Mouse (Mus musculus): Measurements from ENCODE around the gene Slamf1.

The Slamf1 gene

DNA sequence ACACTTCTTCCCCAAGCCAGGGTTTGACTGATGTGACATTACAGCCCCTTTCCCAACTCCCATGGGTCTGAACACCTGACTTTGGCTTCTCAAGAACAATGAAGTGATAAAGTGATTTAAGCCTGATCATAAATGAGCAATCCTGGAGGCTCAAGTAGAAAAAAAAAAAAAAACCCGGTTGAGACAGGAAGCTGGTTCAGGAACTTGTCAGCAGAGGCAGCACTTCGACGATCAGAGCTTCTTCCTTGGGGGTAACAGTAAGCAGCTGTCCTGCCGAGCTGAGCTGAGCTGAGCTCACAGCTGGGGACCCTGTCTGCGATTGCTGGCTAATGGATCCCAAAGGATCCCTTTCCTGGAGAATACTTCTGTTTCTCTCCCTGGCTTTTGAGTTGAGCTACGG lies at the start of gene Slamf1:
TSS of gene Slamf1 (plus strand) at position 230 of the 400 bp plus-strand sequence.
- no peak for DNase-seq (ENCODE audit: low read depth, low spot score)

DNA sequence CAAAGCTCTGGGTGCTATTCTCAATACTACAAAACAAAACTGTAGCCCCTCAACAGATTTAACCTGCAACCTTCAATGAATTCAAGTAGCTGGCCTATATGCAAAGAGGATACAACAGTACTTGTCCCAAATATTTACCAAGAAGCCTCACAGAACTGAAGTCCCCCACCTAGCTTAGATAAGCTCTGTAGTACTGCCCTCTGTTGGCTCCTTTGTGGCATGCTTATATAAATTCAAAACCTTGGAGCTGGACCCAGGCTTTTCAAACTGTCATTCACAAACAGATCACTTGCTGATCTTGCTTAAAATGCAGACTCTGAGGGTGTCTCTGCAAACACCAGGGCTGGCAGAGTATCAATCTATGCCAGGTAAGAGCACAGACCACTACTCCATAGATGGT lies 35.7 kb upstream of the Slamf1 start:
- DNase-seq (ENCODE audit: low read depth, low spot score) = no peak

DNA sequence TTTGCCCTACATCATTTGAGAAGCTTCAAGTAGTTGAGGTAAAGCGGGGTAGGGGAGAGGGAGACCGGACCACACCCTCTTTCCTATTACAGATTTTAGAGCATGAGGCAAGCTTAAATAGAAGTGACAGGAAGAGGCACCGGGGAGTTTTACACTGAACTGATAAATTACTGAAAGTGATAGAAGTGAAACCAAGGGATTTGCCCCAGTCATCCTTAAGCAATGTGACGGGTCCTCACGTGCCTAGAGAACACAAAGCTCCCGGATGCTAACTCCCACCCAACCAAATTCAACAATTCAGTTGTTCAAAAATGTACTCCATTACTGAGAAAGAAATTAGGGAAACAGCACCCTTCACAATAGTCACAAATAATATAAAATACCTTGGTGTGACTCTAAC lies 32.0 kb upstream of the Slamf1 start:
- DNase-seq (ENCODE audit: low read depth, low spot score) = no peak

DNA sequence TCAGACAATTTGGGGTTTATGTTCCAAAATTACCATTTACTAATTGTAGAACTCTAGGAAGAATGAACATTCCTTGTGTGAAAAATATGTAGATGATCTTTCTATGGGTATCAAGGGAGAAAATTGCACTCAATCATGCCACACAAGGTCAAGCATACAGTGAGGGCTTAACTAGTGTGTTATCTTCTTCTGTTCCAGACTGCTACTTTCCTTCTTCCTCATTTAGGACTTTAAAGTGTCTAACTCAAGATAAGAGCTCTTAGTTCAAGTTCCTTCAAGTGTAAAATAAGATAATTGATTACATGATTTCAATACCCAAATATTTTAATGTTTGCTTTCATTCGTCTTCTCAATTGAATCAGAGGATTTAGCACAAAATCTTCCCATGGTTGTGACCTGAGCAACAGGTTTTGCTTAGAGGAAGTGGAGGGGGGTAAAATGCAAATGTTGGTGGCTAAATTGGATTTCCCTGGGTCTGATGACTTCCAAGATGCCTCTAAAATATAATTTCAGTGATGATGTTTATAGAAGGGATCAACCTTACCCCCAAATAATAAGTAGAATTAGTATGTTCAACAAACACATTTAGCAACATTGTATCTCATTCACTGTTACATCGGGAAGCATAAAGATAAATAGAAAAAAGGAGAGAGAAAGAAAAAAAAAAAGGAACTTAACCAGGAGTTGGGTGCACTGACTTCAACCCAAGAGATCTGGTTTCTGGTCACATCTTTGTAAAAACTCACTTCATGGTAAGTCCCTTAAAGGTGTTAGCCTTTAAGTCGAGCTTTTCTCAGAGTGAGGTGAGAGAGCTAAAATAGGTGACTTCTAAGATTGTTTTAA lies 18.6 kb upstream of the Slamf1 start:
- no peak for DNase-seq (ENCODE audit: low read depth, low spot score)

DNA sequence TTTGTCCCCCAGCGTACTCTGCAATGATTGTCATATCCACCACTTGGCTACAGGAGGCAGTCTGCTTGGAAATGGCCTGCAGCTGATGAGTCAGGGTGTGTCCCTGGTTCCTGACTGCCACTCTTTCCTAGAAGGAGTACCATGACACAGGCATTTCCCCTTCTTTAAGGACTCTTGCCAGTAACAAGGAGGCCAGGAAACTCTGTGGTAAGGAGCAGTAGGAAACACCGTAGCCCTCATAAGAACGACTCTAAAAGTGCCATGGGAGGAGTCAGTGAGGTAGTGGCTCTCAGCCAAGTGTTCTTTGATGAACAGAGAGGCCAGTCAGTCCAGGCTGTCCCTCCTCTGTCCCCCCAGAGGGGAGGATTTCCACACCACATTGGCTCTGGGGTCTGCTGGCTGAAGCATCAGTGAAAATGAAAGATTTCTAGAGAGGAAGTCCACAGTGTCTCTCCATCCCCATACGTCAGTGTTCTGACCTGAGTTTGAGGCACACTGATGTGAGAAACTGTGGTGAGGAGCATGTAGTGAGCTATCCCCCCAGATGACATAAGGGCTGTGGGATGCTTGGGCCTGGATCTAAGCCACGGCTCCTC lies 5.0 kb upstream of the Slamf1 start:
- no peak for DNase-seq (ENCODE audit: low read depth, low spot score)

DNA sequence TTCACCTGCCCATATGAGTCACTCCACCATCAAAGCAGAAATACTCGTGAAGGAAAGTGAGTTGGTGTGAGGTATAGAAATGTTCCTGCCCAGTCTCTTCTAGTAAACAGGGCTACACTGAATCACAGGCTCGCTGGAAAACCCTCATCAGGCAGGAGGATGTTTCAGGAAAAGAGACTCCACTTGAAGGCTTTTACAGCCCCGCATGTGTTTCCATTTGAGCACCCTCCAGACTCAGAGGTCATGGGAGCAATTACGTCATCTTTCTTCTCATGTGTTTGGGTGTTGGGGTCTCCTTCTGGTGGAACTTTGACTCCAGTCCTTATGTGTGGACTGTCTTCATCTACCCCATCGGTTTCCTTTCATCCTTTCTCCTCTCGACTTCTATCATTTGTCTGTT lies 4.1 kb downstream of the Slamf1 start:
- DNase-seq (ENCODE audit: low read depth, low spot score) = no peak

DNA sequence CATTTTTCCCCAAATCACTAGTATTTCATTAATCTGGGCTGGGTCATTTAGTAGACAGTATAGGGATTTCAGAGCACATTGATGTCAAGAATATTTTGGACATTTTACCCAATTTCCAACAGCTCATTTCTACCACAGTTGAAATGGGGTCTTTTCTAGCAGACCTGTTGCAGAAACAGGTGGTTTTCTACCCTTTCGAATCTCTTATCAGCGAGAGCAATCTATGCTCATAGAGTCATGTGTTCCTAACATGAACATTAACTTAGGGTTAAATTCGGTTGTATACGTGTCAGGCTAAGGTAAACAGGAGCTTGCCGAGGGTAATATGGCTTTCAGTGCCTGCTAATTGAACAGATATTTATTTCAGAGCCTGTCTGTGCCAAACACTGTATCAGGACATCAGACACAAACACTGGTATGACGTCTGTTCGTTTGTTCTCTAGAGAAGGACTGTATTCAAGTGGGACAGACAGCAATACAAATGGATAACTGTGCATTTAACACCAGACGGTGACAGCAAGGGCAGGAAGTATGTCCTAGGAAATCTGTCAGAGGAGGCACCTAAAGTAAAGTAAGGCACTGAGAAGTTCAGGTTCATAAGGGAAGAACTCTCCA lies 5.3 kb downstream of the Slamf1 start:
- no peak for DNase-seq (ENCODE audit: low read depth, low spot score)

DNA sequence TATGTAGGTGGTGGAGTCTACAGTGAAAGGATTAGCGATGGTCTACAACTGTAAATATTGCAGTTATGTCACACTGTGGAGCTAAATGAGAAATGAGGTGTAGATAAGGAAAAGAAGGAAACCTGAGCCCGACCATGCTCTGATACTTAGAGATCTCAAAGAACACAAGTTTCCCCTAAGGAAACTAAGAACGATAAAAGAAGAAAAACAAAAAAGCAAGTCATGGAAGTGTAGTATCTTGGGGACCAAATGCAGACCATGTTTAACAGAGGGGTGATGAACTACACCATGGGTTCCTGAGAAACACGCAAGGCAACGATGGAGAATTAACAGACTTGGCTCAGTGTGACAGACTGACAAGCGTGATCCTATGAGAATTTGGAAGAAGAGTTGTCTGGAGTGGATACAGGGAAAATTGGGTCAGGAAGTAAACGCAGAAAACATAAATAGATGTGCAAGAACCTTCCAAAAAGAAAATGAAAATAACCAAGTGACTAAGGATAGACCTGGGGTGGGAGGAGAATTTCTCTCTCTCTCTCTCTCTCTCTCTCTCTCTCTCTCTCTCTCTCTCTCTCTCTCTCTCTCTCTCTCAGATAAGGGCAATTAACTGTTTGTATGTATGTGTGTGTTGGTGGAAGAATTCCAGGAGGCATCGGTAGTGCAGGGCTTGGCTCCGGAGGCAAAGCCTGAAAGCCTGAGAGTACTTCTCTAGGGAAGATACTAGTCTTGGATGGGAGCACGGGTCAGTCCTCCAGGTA lies 6.5 kb downstream of the Slamf1 start:
- no peak for DNase-seq (ENCODE audit: low read depth, low spot score)

DNA sequence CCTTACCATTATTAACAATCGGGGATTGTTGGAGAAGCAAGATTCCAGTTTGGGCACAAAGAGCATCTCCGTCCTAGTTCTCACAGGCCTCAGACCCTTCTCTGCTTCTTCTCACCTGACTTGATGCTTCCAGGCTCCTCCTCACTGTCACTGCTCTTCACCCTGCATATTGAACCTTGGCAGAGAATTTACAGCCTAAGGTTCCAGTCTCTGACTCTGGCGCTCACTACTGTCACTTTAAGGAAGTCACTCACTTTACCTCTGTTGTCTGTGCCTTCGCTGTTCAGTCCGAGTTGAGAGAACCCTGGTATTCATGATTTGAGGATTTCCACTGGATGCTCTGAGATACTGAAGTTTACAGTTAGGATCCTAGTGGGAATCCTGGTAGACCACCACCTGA lies 7.3 kb downstream of the Slamf1 start:
- DNase-seq (ENCODE audit: low read depth, low spot score) = no peak

DNA sequence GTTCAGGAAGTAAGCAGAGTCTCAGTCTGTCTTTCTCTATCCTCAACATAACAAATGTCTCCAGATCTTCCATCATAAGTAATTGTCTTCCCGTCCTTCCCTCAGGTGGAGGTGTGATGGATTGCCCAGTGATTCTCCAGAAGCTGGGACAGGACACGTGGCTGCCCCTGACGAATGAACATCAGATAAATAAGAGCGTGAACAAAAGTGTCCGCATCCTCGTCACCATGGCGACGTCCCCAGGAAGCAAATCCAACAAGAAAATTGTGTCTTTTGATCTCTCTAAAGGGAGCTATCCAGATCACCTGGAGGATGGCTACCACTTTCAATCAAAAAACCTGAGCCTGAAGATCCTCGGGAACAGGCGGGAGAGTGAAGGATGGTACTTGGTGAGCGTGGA lies 7.8 kb downstream of the Slamf1 start:
- no peak for DNase-seq (ENCODE audit: low read depth, low spot score)

DNA sequence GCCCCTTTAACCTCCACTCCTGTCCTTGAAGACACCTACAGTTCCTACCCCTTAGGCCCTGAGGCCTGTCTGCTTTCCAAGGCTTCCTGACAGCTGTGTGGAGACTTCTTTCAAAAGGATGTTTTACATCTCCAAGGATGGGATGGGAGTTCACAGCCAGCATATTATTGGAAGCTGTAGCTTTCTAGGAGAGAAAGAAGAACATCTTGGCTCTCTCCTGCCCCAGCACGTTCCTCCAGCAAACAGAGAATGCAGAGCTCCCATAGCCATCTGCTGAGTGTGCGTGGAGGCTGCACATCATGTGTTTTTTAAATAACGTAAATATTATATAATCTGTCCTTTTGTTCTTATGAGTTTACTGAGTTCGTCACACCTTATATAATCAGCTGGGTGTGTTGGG lies 8.9 kb downstream of the Slamf1 start:
- no peak for DNase-seq (ENCODE audit: low read depth, low spot score)

DNA sequence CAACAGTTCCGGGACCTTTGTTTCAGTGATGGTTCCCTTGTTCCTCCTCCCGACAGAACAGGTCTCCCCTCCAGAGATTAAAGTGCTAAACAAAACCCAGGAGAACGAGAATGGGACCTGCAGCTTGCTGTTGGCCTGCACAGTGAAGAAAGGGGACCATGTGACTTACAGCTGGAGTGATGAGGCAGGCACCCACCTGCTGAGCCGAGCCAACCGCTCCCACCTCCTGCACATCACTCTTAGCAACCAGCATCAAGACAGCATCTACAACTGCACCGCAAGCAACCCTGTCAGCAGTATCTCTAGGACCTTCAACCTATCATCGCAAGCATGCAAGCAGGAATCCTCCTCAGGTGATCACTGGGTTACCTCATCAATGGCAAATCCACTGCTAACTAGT lies 10.1 kb downstream of the Slamf1 start:
- no peak for DNase-seq (ENCODE audit: low read depth, low spot score)

DNA sequence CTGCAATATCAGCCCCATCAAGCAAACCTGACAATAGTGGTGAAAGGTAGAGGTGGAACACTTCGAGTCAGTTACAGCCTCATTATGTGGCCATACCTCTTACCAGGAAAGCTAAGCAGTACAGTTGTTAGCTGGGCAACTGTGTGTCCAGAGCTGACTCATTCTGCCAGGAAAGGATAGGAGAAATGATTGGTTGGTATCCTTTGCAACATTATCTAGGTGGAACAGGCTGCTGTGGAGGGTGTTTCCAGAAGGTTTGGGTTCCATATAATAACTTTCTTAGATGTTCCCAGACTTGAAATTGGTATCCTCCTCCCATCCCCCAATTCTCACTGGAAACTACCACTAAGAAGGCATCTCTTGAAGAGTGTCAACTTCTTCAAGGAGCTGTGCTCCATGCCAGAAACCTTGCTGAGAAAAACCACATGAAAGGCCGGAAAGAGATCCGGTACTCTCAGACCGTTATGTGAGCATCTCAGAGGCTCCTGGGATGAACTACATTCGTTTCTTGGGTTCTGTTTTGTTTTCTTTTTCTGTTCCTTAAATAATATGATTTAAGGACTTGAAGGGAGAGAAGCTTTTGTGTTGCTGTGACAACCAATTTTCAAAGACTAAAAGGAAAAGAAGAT lies 15.5 kb downstream of the Slamf1 start:
- DNase-seq (ENCODE audit: low read depth, low spot score) = no peak

DNA sequence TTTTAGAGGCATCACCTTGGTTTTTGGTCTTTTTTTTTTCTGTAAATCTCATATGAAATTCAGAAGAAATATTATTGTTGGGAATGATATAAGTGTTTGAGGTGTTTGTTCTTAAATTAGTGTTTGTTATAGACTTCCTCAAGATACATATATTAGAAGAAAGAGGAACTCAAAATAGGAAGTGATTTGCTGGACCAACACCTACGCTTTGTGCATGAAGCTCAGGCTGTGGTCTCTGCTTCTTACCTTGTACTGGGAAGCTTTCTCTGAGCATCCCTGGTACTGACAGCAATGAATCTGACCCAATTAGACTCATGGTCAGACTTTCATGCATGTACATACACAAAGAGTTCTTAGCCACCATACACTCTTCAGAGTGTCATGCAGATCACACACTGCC lies 18.9 kb downstream of the Slamf1 start:
- no peak for DNase-seq (ENCODE audit: low read depth, low spot score)

DNA sequence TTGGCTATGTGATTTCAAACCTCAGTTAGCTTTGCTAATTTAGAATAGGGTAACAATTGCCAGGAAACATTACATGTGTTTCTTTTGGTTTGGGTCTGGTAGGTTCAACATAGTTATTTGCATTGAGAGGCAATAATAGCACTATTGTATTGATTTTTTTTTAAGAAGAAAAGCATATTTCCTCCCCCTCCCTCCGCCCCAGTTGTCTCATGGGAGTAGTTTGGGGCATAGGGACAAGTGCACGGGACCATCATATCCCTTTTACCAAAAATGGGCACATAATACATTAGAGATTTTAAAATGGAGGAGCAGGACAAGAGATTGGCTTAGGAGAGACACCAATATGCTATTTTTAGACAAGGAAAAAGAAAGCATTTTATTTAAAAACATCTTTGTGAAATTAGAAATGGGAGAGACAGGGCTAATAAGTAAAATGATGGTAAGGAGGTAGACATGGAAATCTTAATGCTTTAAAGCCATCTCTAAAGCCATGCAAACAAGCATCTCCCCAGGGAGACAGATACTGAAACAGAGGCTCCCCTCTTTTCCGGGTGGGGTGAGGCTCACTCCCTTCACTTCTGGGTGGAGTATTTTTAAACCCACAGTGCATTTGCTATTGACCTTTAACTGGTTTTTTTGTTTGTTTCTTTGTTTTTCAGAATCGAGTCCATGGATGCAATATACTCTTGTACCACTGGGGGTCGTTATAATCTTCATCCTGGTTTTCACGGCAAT lies 20.5 kb downstream of the Slamf1 start:
- DNase-seq (ENCODE audit: low read depth, low spot score) = no peak

DNA sequence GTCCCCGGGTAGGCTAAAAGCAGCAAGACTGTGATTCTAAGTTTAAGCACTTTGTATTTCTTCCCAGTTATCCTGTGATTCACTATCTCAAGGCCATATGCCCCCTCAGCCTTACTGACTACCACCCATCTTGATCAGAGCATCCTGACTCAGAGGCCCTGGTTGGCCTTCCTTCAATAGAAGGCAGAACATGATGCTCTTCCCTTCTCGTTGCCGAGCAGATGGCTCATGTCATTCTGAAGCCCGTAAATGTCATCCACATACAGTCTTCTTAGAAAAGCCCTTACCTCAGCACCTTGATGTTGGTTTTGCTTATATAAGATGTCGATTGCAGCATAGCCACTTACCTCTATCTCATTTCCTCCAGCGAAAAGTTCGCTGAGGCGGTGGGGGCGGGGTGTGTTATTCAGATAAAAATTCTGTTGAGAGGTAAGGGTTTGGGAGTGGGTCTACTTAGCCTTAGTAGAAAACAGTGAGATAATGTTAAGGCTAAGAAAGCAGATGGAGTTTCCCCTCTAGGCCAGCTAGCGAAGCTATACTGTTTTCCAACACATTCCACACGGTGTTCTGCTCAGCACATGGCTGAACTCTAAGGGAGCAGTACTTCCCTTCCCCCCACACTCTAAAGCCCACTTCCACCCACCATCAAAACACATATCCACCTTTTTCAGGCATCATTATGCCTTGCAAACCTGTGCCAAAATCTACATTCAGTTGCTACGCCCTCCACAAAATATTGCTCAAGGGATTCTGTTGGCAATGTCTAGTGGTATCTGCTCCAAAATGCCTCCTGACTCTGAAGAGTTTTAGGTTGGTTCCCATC lies 21.7 kb downstream of the Slamf1 start:
- DNase-seq (ENCODE audit: low read depth, low spot score) = no peak

DNA sequence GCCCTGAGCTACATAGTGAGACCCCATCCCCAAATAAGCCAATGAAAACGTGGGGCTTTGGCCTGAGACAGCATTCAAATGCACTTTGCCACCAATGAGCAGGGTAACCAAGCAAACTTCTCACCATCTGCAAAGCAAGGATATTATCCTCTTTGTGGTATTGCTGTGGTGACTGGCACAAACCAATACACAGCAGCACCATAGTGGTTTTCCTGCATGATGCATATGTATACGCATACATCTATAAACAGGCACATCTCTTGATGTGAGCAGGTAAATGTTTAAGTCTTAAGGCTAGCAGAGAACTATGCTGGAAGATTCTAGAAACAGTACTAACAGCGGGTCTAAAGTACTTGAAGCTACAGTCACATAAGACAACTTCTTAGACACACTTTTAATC lies 22.5 kb downstream of the Slamf1 start:
- no peak for DNase-seq (ENCODE audit: low read depth, low spot score)

DNA sequence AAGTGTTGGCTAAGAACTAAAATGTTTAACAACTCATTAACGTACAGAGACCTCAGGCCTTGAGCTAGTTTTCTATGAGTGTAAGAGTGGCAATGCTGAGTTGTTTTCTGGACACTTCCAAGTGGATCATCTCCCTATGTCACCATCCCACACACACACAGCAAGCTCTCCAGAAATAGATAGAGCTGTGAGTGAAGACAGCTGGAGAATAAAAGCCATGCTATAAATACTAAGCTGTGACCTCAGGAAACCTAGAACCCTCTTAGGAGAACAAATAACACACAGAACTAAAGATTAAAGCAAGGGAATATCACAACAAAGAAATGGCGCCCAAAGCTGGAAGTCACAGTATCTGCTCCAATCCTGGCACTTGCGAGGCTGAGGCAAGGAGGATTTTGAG lies 24.6 kb downstream of the Slamf1 start:
- no peak for DNase-seq (ENCODE audit: low read depth, low spot score)

DNA sequence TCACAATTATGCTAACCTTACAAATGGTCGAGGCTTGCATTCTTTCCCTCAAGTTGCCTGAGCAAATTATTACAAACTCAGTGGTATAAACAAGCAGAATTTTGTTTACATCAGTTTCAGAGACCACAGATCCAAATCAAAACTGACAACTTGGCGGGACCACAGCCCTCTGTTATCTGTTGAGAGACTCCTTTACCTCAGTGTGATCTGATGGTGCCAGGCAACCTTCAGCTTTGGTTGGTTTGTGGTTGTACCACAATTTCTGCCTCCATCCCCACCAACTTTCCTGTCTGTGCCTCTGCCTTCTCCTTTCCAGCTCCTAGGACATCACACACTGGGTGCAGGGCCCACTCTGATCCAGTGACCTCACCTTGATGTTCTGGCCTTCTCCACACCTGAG lies 29.3 kb downstream of the Slamf1 start:
- DNase-seq (ENCODE audit: low read depth, low spot score) = no peak

DNA sequence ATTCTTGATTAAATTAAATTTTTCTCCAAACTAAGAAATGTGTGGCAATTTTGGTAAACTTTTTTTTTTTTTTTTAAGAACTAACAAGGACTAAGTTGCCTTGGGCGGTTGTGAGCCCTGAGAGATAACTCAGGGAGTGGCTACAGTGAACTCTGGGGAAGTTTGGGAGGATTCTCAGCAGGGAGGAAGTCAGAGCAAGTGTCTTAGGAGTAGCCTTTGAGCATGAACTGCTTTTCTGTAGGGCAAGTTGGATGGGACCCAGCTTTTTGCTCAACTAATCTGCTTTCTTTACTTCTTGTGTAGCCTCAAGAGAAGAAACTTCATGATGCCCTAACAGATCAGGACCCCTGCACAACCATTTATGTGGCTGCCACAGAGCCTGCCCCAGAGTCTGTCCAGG lies 30.9 kb downstream of the Slamf1 start:
- no peak for DNase-seq (ENCODE audit: low read depth, low spot score)
